Mouse (Mus musculus): ENCODE results near the gene Pfn3.
"Not testable (repeated sequence)": the region's sequence is repeated elsewhere in the genome, so short reads cannot be mapped to it uniquely, and the experiment has no call there.

DNA sequence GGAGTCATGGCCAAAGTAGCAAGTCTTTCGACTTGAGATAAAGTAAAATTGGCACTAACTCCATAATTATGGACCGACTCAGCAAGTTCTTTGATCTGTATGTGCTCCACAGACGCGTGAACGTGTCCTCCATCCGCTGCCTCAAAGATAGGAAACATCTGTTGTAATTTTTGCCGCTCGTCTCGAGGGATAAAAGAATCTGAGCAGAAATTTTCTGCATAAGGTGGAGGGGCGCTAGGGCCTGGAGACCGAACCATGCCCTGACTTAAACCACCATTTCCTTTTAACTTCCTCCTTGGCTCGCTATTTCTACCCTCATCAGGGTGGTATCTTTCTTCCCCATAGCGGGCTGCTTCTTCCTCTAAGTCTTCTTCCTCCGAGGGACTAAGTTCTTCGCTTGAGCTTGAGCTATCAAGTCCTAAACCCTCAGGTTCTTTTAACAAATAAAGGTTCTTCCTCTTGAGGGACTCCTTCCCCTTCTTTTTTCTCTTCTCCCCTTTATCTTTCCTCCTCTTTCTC lies 22.1 kb upstream of the Pfn3 start:
- not testable (repeated sequence) for TF ChIP-seq CTCF, EP300 (IDR thresholded peaks at IDR 0.05; ENCODE audit: low read depth)

All from liver, embryonic 14.5 days (tissue).